Mouse (Mus musculus) bone marrow, adult 2 months (tissue): ENCODE measurements around the gene Bahcc1.

ENCODE experiments used
- CTCF ChIP-seq: fragments of 200-500 bp; IDR thresholded peaks from 2 replicates; pipeline ENCODE4 v1.5.1; 2011; ENCODE audit warnings: low read length, control low read depth; ENCODE audit not compliant: control insufficient read depth, insufficient read depth
- POLR2A ChIP-seq: fragments of 200-500 bp; IDR thresholded peaks from 2 replicates; pipeline ENCODE4 v1.6.1; 2011; ENCODE audit warnings: low read depth, mild to moderate bottlenecking, control low read depth, low read length, borderline replicate concordance; ENCODE audit not compliant: control insufficient read depth

GRCm38 (mm10) chr11:120230841-120231370 is 1.8 kb upstream of the Bahcc1 start:
- TF ChIP-seq POLR2A, result no peak
- TF ChIP-seq CTCF, result no peak
